Mouse (Mus musculus): ENCODE results near the gene Gm12248.
A peak's percentile ranks its signal among the peaks of the same experiment; 100 is the strongest.

Gm12248 gene

DNA sequence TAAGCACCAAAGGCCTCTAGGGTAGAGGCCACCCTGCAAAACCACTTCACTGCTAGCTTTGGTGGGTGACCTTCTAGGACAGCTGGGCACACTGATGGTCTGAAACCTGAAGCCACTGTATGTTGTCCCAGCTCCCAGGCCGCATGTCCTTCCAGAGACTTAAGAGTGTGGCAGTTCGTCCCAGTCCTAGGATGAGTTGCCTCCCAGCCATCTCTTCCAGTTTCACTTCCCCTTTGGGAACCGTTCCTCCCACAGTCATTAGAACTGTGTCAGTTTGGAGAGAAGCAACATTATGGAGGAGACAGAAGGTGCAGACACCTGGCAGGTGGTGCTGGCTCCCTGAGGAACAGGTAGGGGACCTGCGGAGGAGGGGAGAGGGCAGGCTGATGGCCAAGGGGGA, 393 bp downstream of the Gm12248 start:
- TF ChIP-seq GATA4 (IDR thresholded peaks at IDR 0.05; ENCODE audit: insufficient replicate concordance, low read length) = no peak

DNA sequence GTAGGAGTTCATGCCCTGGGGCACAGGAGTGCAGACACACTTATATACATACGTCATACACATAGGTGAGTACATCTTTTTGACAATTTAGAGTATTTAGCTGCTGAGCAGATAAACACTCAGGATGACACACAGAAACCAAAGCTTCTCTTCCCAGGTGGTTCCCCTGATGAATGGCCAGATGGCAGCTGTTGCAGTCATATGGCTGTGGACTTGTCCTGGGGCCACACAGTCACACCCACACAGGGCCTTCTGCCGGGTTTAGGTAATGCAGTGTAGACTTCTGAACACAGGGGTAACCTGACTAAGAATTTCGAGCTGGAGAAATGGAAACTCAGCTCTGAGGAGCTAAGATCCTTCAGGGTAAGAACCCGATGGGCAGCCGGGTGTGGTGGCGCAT, 11.2 kb downstream of the Gm12248 start:
- TF ChIP-seq GATA4 (IDR thresholded peaks at IDR 0.05; ENCODE audit: insufficient replicate concordance, low read length) = no peak

DNA sequence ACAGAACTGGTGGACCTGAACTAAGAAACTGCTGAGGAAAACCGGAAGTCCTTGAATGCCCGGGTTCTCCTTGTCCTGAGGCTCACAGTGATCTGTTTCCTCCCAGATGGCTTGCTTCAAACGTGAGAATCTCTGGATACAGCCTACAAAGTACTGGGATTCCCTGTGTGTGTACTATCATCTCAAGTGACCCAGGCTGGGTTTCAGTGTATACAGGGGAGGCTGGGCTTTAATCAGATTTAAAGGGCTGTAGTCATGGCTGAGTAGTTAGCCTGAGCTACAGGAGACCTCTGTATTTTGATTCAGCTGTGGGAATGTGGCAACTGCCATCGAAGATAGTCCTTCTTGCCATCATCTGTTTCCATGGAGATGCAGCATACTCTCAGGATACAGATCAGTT, 15.7 kb downstream of the Gm12248 start:
- TF ChIP-seq GATA4 (IDR thresholded peaks at IDR 0.05; ENCODE audit: insufficient replicate concordance, low read length) = no peak

DNA sequence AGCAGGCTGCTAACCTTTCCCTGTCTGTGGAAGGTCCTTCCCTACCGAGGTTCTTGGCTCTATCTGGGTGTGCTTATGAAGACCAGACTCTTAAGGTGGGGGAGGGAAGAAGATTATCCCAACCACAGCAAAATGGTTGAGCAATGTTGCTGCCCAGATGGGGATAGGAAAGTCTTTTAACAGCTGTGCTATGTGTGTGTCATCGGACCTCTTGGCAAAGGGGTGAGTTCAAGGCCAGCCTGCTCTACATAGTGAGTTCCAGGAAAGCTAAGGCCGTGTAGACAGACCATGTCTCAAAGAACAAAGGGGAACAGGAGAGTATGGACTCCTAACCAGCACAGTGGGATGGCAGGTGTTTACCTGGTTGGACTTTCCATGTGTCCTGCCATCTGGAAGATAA, 20.0 kb downstream of the Gm12248 start:
- TF ChIP-seq GATA4 (IDR thresholded peaks at IDR 0.05; ENCODE audit: insufficient replicate concordance, low read length) = no peak

DNA sequence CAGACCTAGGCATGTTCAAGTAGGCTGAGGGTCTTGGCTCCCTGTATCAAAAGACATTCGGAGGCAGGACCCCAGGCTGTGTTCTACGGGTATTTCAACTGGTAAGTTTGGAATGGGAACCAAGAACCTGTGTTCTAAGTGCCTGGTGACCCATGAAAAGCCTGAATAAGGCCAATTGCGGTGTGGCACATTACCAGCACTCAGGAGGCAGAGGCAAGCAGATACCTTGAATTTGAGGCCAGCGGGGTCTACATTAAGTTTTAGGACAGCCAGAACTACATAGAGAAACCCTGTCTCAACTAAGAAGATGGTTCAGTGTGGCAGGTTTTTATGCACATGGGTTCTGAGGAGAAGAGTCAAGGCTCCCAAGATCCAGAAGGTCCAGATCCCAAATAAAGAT, 27.9 kb downstream of the Gm12248 start:
- no peak for TF ChIP-seq GATA4 (IDR thresholded peaks at IDR 0.05; ENCODE audit: insufficient replicate concordance, low read length)

DNA sequence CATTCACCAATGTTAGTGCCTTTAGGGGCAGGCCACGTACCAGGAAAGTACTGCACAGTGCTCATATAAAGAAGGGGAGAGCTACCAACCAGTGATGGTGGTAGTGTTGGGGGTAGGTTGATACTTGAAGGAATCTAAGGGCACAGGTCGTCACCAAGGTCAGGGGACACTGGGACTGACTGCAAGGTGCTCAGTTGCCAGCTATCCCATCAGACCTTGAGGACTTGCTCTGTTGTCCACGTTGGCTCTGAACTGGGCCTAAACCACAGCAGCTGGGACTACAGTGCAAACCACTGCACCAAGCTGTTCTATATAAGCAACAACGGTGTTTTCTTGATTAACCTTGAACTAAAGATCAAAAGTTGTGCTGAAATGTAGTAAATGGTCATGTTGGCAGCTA, 30.3 kb downstream of the Gm12248 start:
- TF ChIP-seq GATA4 (IDR thresholded peaks at IDR 0.05; ENCODE audit: insufficient replicate concordance, low read length) = no peak

DNA sequence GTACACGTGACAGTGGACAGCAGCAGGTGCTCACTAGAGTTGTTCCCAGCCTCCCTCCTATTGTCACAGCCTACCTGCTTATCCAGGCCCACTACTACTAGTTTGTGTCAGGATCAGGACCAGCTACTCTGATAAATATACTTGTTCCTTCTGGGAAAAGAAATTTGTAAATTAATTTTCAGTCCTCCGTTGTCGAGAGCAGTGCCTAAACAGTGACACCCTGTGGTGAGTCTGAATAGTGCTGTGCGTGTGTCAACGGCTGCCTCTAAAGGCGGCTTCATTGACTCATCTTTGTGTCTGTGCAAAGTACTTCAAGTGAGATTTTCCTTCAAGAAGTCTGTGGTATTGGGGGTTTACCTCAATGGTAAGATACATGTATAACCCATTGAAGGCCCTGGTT, 35.5 kb downstream of the Gm12248 start:
- TF ChIP-seq GATA4 (IDR thresholded peaks at IDR 0.05; ENCODE audit: insufficient replicate concordance, low read length) = no peak

DNA sequence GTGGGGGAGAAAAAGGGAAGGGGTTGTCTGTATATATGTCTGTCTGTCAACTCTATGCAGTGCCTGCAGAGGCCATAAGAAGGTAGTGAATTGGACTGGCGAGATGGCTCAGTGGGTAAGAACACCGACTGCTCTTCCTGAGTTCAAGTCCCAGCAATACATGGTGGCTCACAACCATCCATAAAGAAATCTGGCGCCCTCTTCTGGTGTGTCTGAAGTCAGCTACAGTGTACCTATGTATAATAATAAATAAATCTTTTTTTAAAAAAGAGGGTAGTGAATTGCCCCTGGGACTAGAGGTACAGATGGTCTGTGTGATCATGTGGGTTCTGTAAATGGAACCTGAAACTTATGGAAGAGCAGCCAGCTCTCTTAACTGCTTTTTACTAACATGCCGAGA, 46.5 kb downstream of the Gm12248 start:
- no peak for TF ChIP-seq GATA4 (IDR thresholded peaks at IDR 0.05; ENCODE audit: insufficient replicate concordance, low read length)

DNA sequence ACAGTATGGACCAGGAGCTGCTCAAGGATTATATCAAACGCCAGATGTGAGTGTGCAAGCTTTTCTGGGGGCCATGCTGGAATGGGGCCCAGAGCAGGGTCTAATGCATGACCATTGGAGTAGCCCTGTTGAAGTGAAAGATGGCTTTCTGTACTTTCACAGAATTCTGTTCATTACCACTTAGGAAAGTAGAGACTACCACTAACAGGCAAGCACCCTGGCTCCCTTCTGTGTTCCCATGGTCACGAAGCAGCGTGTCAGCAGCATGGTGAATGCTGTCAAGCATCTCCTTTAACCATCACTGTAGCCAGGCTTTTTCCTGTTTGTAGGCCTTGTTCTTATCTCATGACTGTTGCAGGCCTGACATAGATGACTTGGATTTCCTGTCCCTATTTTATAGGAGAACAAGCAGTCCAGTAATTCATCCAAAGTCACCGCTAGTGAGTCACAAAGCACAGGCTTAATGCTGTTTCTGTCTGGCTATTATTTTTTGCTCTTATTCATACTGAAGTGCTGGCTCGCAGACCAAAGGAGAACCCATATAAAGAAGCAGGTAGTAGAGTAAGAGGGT, 50.0 kb downstream of the Gm12248 start:
- TF ChIP-seq GATA4 (IDR thresholded peaks at IDR 0.05; ENCODE audit: insufficient replicate concordance, low read length) = peak; percentile 52; the same call in 1 of the 2 replicates

DNA sequence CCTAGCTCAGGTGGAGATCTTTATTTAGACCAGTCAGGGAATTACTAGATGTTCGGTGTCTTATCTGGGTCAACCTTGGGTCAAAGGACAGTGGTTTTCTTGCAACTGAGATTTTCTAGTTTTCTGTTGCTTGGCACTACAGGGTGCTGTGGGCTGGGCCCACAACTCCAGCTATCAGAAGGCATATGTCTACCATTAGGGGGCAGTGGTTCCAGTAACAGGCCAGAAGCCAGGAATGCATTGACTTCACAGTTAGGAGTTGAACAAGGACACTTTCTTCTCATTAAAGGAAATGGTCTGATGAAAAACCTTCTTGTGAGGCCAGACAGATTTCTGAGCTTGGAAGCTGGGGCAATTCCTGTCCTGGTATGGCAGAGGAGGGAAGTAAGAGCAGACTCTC, 53.9 kb downstream of the Gm12248 start:
- no peak for TF ChIP-seq GATA4 (IDR thresholded peaks at IDR 0.05; ENCODE audit: insufficient replicate concordance, low read length)

DNA sequence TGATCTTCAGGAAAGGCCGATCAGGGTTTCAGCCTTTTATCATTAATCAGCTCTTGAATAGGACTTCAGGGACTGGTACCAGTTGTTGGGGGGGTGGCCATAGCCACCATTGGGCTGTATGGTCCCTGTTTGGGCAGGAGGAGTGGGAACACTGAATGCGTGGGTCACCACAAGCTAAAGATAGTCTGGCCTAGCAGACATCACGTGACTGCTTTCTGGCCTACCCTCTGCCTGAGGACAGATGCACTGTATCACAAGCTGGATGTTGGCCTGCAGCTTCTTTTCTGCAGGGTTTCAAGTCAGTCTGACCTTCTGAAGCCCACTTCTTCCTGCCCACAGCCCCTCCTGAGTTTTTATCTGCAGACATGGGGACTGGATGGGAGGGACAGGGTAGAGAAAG, 59.3 kb downstream of the Gm12248 start:
- TF ChIP-seq GATA4 (IDR thresholded peaks at IDR 0.05; ENCODE audit: insufficient replicate concordance, low read length) = no peak

DNA sequence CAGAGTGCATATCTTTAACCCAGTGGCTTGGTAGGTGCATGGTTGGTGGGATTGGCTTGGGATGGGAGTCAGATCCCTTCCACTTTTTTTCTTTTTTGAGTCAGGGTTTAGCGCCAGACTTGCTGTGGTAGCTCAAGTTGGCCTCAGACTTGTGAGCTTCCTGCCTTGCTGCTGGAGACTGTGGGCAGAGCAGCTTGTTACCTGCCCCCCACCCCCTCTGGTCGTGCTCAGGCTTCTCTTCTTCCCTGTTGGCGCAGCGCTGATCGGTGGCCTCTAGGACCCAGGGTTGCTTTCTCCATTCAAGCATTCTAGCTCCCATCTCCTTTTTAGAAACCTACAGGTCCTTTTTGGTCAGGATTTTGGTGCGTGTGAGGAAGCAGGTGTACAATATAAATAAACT, 61.8 kb downstream of the Gm12248 start:
- TF ChIP-seq GATA4 (IDR thresholded peaks at IDR 0.05; ENCODE audit: insufficient replicate concordance, low read length) = no peak

DNA sequence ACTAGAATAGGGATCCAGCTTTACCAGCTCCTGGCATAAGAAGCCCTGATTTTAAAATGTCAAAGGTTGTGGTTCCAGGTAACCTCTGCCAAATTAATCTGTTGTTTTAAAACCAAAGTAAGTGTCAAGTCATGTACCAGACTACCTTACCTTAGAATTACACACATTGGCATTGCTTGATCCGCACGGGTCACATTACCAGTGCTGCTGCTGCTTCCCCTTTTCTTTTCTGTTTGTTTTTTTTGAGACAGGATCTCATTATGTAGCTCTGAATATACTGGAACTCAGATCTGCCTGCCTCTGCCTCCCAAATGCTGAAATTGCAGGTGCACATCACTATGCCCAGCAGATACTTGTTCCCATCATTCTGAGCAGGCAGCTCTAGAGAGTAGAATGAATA, 63.1 kb downstream of the Gm12248 start:
- no peak for TF ChIP-seq GATA4 (IDR thresholded peaks at IDR 0.05; ENCODE audit: insufficient replicate concordance, low read length)

DNA sequence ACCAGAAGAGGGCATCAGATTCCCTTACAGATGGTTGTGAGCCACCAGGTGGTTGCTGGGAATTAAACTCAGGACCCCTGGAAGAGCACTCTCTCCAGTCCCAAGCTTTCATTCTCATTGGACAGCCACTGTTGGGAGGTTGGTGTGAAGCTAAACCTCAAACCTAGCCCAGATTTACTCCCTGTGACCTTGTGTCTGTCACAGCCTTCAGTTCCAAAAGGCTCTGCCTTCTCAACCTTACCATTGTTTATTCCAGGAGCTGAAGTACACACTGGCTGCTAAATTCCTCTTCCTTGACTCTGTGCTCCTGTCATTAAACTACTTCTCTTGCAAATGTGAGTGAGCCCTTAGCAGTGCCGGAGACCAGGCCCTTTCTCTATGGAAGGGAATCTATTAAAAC, 64.0 kb downstream of the Gm12248 start:
- TF ChIP-seq GATA4 (IDR thresholded peaks at IDR 0.05; ENCODE audit: insufficient replicate concordance, low read length) = no peak

DNA sequence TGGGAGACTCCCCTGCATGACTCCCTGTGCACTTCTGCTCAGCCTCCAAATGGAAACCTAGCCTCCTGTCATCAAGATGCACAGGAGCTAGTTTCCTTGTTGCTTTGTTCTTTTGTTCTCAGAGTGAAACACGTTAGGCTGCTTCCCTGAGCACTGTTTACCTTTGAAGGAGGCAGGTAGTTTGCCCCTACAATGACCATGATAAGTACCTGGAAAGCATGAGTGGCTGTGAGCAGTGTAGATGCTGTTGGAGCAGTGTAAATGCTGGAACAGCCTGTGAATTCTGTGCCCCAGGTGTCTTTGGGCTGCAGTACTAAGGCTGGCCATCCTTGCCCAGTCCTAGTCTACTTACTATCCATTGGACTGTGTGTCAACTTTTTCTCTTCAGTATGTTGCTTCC, 66.1 kb downstream of the Gm12248 start:
- TF ChIP-seq GATA4 (IDR thresholded peaks at IDR 0.05; ENCODE audit: insufficient replicate concordance, low read length) = no peak

DNA sequence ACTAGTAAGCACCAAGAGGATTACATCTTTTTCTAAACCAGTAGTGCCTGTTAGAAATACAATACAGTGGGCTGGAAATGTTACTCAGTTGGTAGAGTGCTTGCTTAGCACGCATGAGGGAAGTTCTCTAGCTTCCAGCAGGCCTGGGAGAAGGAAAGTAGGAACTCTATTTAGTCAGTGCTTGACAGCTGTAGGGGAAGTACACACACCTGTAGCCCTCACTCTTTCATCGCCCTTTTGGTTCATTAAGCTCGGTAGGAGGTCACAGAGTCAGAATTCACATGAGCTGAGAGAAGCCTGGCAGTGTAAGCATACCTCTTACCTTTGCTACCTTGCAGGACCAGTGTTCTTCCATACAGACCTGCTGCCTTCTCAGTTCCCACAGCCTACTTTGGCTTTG, 66.6 kb downstream of the Gm12248 start:
- no peak for TF ChIP-seq GATA4 (IDR thresholded peaks at IDR 0.05; ENCODE audit: insufficient replicate concordance, low read length)

DNA sequence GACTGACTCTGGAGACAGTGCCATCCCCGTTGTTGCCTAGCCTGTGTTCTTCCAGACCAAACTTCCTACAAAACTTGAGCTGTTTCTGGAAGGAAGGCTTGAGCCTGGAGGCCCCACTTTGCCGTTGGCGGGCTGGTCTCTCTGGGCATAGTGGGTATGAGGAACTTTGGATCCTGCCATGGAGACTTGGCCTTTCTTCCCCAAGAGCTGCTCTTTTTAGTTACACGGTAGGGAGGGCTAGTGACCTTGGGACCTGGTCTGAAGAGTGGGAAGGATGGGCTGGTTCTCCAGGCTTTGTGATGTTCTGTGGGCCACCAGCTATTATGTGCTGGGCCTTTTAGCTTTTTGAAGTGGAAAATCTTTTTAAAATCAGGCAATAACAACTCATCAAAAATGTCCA, 67.1 kb downstream of the Gm12248 start:
- no peak for TF ChIP-seq GATA4 (IDR thresholded peaks at IDR 0.05; ENCODE audit: insufficient replicate concordance, low read length)

DNA sequence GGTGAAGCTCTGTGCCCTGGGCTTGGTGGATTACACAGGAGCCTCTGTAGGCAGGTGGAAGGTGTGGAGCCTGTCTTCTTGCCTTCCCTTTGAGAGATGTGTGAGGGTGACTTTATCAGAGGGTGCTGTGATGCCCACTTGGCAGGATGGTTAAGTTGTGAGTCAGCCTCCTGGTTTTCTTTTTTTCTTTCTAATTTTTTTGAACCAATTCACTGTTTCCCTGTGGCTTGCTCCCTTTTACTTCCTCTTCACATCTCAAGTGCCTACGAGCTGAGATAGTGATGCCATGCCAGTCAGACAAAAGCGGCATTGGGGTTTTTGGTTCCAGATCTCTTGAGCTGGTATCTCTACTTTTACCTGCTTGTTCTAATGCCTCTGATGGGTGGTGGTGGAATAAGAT, 68.3 kb downstream of the Gm12248 start:
- TF ChIP-seq GATA4 (IDR thresholded peaks at IDR 0.05; ENCODE audit: insufficient replicate concordance, low read length) = no peak

All from liver, adult (tissue).